In genomic region chr19:46332721-46333339, GRCm38 (mm10) we compare ENCODE assay signal across 22 mouse cellular contexts. TPM values are rescaled to one million over a fixed set of nuclear protein-coding genes. Genes with fewer than 3 reads are reported as not detected.
DNase-seq lines count a peak whose midpoint lies in the region; ATAC-seq lines count a peak whose summit lies in the region.
"Had no signal": no experiment of that assay in that cellular context is flagged by ENCODE, and none has a peak within 500 bp of the region (broad histone marks: within the 10 kb centered on the region; RNA-seq: fewer than 3 reads in every experiment).

No protein-coding gene starts in this region.

- no peak overlapping the region for H3K27ac ChIP-seq in forebrain, embryonic 13.5 days
- H3K27ac ChIP-seq in forebrain, embryonic 11.5 days (ENCODE audit: low read depth, low read length) = no peak overlapping the region
- H3K27ac ChIP-seq in liver, embryonic 13.5 days = 0 out of 2 replicates have a peak overlapping the region, but pooled peaks have one; percentile 3
- H3K27ac ChIP-seq in liver, embryonic 12.5 days = no peak overlapping the region
- H3K27ac ChIP-seq in embryonic facial prominence, embryonic 13.5 days = no peak overlapping the region
- H3K27ac ChIP-seq: heart, embryonic 10.5 days; macrophage; neural tube, embryonic 12.5 days; stomach, postnatal 0 days had no signal

- H3K4me2 ChIP-seq in forebrain, embryonic 13.5 days = no peak overlapping the region
- no peak overlapping the region for H3K4me2 ChIP-seq in forebrain, embryonic 11.5 days (ENCODE audit: low read depth, low read length, severe bottlenecking)
- no peak overlapping the region for H3K4me2 ChIP-seq in liver, embryonic 13.5 days
- H3K4me2 ChIP-seq in liver, embryonic 12.5 days = no peak overlapping the region
- no peak overlapping the region for H3K4me2 ChIP-seq in embryonic facial prominence, embryonic 13.5 days
- H3K4me2 ChIP-seq: lung, embryonic 14.5 days; neural tube, embryonic 12.5 days had no signal

- H3K4me3 ChIP-seq in forebrain, embryonic 13.5 days = no peak overlapping the region
- no peak overlapping the region for H3K4me3 ChIP-seq in forebrain, embryonic 11.5 days (ENCODE audit: low read depth, low read length)
- no peak overlapping the region for H3K4me3 ChIP-seq in liver, embryonic 13.5 days (replicated peaks)
- H3K4me3 ChIP-seq in liver, embryonic 12.5 days = no peak overlapping the region
- no peak overlapping the region for H3K4me3 ChIP-seq in embryonic facial prominence, embryonic 13.5 days
- H3K4me3 ChIP-seq: erythroblast, embryonic 14.5 days; heart, embryonic 10.5 days; neural tube, embryonic 12.5 days had no signal

- no peak for ATAC-seq in forebrain, embryonic 13.5 days
- ATAC-seq in forebrain, embryonic 11.5 days (replicated peaks; ENCODE audit: low FRiP score) = no peak
- ATAC-seq in liver, embryonic 13.5 days (ENCODE audit: low read depth) = no peak
- ATAC-seq in liver, embryonic 12.5 days = no peak
- ATAC-seq in embryonic facial prominence, embryonic 13.5 days (ENCODE audit: insufficient number of reproducible peaks, insufficient read depth, low FRiP score, low TSS enrichment, low read depth) = no peak
- ATAC-seq: CD4-positive, CD25-positive, alpha-beta regulatory T cell, adult 4 months had no signal

- H3K4me1 ChIP-seq in forebrain, embryonic 13.5 days = peaks cover 37% of the 10 kb centered on the region
- H3K4me1 ChIP-seq in forebrain, embryonic 11.5 days (replicated peaks; ENCODE audit: control insufficient read depth, insufficient read depth, low read length) = peaks cover 15% of the 10 kb centered on the region
- peaks cover 40% of the 10 kb centered on the region for H3K4me1 ChIP-seq in liver, embryonic 13.5 days (replicated peaks)
- peaks cover 33% of the 10 kb centered on the region for H3K4me1 ChIP-seq in liver, embryonic 12.5 days
- H3K4me1 ChIP-seq in embryonic facial prominence, embryonic 13.5 days = peaks cover 25% of the 10 kb centered on the region

- peaks cover 30% of the 10 kb centered on the region for H3K36me3 ChIP-seq in forebrain, embryonic 13.5 days (ENCODE audit: poor library complexity, severe bottlenecking)
- peaks cover 2% of the 10 kb centered on the region; the same call in 1 of the 2 replicates for H3K36me3 ChIP-seq in forebrain, embryonic 11.5 days (ENCODE audit: control insufficient read depth, insufficient read depth, low read length)
- H3K36me3 ChIP-seq in liver, embryonic 13.5 days = peaks cover 20% of the 10 kb centered on the region
- H3K36me3 ChIP-seq in liver, embryonic 12.5 days = peaks cover 27% of the 10 kb centered on the region
- H3K36me3 ChIP-seq in embryonic facial prominence, embryonic 13.5 days = peaks cover 19% of the 10 kb centered on the region

- WGBS in forebrain, embryonic 13.5 days = 30% methylated on average over 7 of the region's 7 CpGs
- WGBS in forebrain, embryonic 11.5 days = 38% methylated on average over 7 of the region's 7 CpGs
- WGBS in liver, embryonic 13.5 days (ENCODE audit: insufficient replicate concordance) = 69% methylated on average over 7 of the region's 7 CpGs
- 71% methylated on average over 7 of the region's 7 CpGs for WGBS in liver, embryonic 12.5 days (ENCODE audit: insufficient replicate concordance)
- WGBS in embryonic facial prominence, embryonic 13.5 days = 36% methylated on average over 7 of the region's 7 CpGs

- H3K9ac ChIP-seq in forebrain, embryonic 13.5 days = peak overlapping the region; percentile 30; the same call in 1 of the 2 replicates
- no peak overlapping the region for H3K9ac ChIP-seq in forebrain, embryonic 11.5 days (ENCODE audit: low read length)
- H3K9ac ChIP-seq in liver, embryonic 13.5 days = no peak overlapping the region
- H3K9ac ChIP-seq in liver, embryonic 12.5 days = no peak overlapping the region
- H3K9ac ChIP-seq in embryonic facial prominence, embryonic 13.5 days = 0 out of 2 replicates have a peak overlapping the region, but pooled peaks have one; percentile 11
- H3K9ac ChIP-seq: lung, embryonic 14.5 days; neural tube, embryonic 12.5 days had no signal

- no peaks in the 10 kb centered on the region for H3K9me3 ChIP-seq in forebrain, embryonic 13.5 days (replicated peaks)
- H3K9me3 ChIP-seq in forebrain, embryonic 11.5 days (ENCODE audit: control insufficient read depth, low read length) = no peaks in the 10 kb centered on the region
- H3K9me3 ChIP-seq in liver, embryonic 13.5 days (replicated peaks) = no peaks in the 10 kb centered on the region
- H3K9me3 ChIP-seq in liver, embryonic 12.5 days (replicated peaks) = no peaks in the 10 kb centered on the region
- no peaks in the 10 kb centered on the region for H3K9me3 ChIP-seq in embryonic facial prominence, embryonic 13.5 days
- H3K9me3 ChIP-seq: G1E; heart, embryonic 10.5 days; neural tube, embryonic 12.5 days had no signal

- peak; percentile 60 for DNase-seq in cerebellum, adult 11-12 months
- DNase-seq in cerebellum, adult 8-10 months = no peak
- no peak for DNase-seq in forebrain, embryonic 11.5 days (ENCODE audit: low spot score)
- no peak for DNase-seq in liver, embryonic 13.5 days
- DNase-seq in urinary bladder, postnatal 25 days (ENCODE audit: low spot score) = no peak
- DNase-seq: adrenal gland, postnatal 36 days; gastrocnemius, postnatal 25 days; heart, postnatal 10 days; kidney, adult 2 months; kidney, postnatal 4 days; lung, embryonic 14.5 days; right cerebral cortex, postnatal 25 days had no signal

- H3K27me3 ChIP-seq in forebrain, embryonic 13.5 days = no peaks in the 10 kb centered on the region
- H3K27me3 ChIP-seq in forebrain, embryonic 11.5 days (ENCODE audit: control insufficient read depth, insufficient read depth, low read length) = no peaks in the 10 kb centered on the region
- H3K27me3 ChIP-seq in liver, embryonic 13.5 days = peaks cover 5% of the 10 kb centered on the region; the same call in 1 of the 2 replicates
- 0 out of 2 replicates have a peak, but pooled peaks cover 7% of the 10 kb centered on the region for H3K27me3 ChIP-seq in liver, embryonic 12.5 days (replicated peaks)
- H3K27me3 ChIP-seq in embryonic facial prominence, embryonic 13.5 days = peaks cover 12% of the 10 kb centered on the region
- H3K27me3 ChIP-seq: neural tube, embryonic 12.5 days had no signal

RNA-seq across cellular contexts. Expression of gene Fbxl15, which starts 4.8 kb away (rescaled TPM):
- polyA plus RNA-seq in forebrain, embryonic 13.5 days (2015; fragmentation: Nextera tagmentation; extraction: Ambion mirVana) = 30.8 and 32.8 TPM in 2 replicates
- polyA plus RNA-seq in forebrain, embryonic 11.5 days (2014; fragmentation: Nextera tagmentation; extraction: Ambion mirVana) = 22.5 and 25.8 TPM in 2 replicates
- polyA plus RNA-seq in liver, embryonic 13.5 days (2015; fragmentation: Nextera tagmentation; extraction: Ambion mirVana) = 11.2 and 12.1 TPM in 2 replicates
- polyA plus RNA-seq in liver, embryonic 12.5 days (2016; fragmentation: Nextera tagmentation; extraction: Ambion mirVana) = 13.4 and 13.5 TPM in 2 replicates
- 15.1 and 16.5 TPM in 2 replicates for polyA plus RNA-seq in embryonic facial prominence, embryonic 13.5 days (2015; fragmentation: Nextera tagmentation; extraction: Ambion mirVana)

RNA-seq across cellular contexts. Expression of gene Cuedc2, which starts 5.7 kb away (rescaled TPM):
- polyA plus RNA-seq in forebrain, embryonic 13.5 days (2015; fragmentation: Nextera tagmentation; extraction: Ambion mirVana) = 304 and 309 TPM in 2 replicates
- 217 and 242 TPM in 2 replicates for polyA plus RNA-seq in forebrain, embryonic 11.5 days (2014; fragmentation: Nextera tagmentation; extraction: Ambion mirVana)
- polyA plus RNA-seq in liver, embryonic 13.5 days (2015; fragmentation: Nextera tagmentation; extraction: Ambion mirVana) = 85.6 and 86.7 TPM in 2 replicates
- polyA plus RNA-seq in liver, embryonic 12.5 days (2016; fragmentation: Nextera tagmentation; extraction: Ambion mirVana) = 97.6 and 99.1 TPM in 2 replicates
- 177 and 188 TPM in 2 replicates for polyA plus RNA-seq in embryonic facial prominence, embryonic 13.5 days (2015; fragmentation: Nextera tagmentation; extraction: Ambion mirVana)

RNA-seq across cellular contexts. Expression of gene Psd, which starts 5.9 kb away (rescaled TPM):
- polyA plus RNA-seq in forebrain, embryonic 13.5 days (2015; fragmentation: Nextera tagmentation; extraction: Ambion mirVana) = 31.0 and 34.8 TPM in 2 replicates
- polyA plus RNA-seq in forebrain, embryonic 11.5 days (2014; fragmentation: Nextera tagmentation; extraction: Ambion mirVana) = 10.7 and 11.3 TPM in 2 replicates
- polyA plus RNA-seq in liver, embryonic 13.5 days (2015; fragmentation: Nextera tagmentation; extraction: Ambion mirVana) = 5.8 and 7.1 TPM in 2 replicates
- polyA plus RNA-seq in liver, embryonic 12.5 days (2016; fragmentation: Nextera tagmentation; extraction: Ambion mirVana) = 10.7 and 11.3 TPM in 2 replicates
- polyA plus RNA-seq in embryonic facial prominence, embryonic 13.5 days (2015; fragmentation: Nextera tagmentation; extraction: Ambion mirVana) = 5.0 and 6.0 TPM in 2 replicates

RNA-seq across cellular contexts. Expression of gene Mfsd13a, which starts 8.1 kb away (rescaled TPM):
- 7.6 and 7.8 TPM in 2 replicates for polyA plus RNA-seq in forebrain, embryonic 13.5 days (2015; fragmentation: Nextera tagmentation; extraction: Ambion mirVana)
- polyA plus RNA-seq in forebrain, embryonic 11.5 days (2014; fragmentation: Nextera tagmentation; extraction: Ambion mirVana) = 7.9 and 8.6 TPM in 2 replicates
- 10.6 and 12.3 TPM in 2 replicates for polyA plus RNA-seq in liver, embryonic 13.5 days (2015; fragmentation: Nextera tagmentation; extraction: Ambion mirVana)
- polyA plus RNA-seq in liver, embryonic 12.5 days (2016; fragmentation: Nextera tagmentation; extraction: Ambion mirVana) = 13.2 and 14.5 TPM in 2 replicates
- 3.3 and 4.3 TPM in 2 replicates for polyA plus RNA-seq in embryonic facial prominence, embryonic 13.5 days (2015; fragmentation: Nextera tagmentation; extraction: Ambion mirVana)

RNA-seq across cellular contexts. Expression of gene 2310034G01Rik, which starts 17.3 kb away (rescaled TPM):
- polyA plus RNA-seq in forebrain, embryonic 13.5 days (2015; fragmentation: Nextera tagmentation; extraction: Ambion mirVana) = 1.7 and 2.2 TPM in 2 replicates
- 1.3 and 2.7 TPM in 2 replicates for polyA plus RNA-seq in forebrain, embryonic 11.5 days (2014; fragmentation: Nextera tagmentation; extraction: Ambion mirVana)
- 0.44 and 0.59 TPM in 2 replicates for polyA plus RNA-seq in liver, embryonic 13.5 days (2015; fragmentation: Nextera tagmentation; extraction: Ambion mirVana)
- polyA plus RNA-seq in liver, embryonic 12.5 days (2016; fragmentation: Nextera tagmentation; extraction: Ambion mirVana) = 0.37 and 0.41 TPM in 2 replicates
- polyA plus RNA-seq in embryonic facial prominence, embryonic 13.5 days (2015; fragmentation: Nextera tagmentation; extraction: Ambion mirVana) = 1.5 and 2.3 TPM in 2 replicates
- polyA plus RNA-seq: erythroblast, embryonic 14.5 days; G1E had no signal

Comparison
In these comparisons a context has a peak if more than half of its experiments do, and no peak if none do; other contexts are left out.
1. H3K9ac ChIP-seq: peak in forebrain, embryonic 13.5 days (single experiment) and embryonic facial prominence, embryonic 13.5 days (single experiment); none in forebrain, embryonic 11.5 days (single experiment), liver, embryonic 13.5 days (single experiment) and liver, embryonic 12.5 days (single experiment).